Mouse (Mus musculus): Measurements from ENCODE around the gene Cyp4a31.
"Not testable (repeated sequence)": the region's sequence is repeated elsewhere in the genome, so short reads cannot be mapped to it uniquely, and the experiment has no call there.

Cyp4a31 gene

GRCm38 (mm10) chr4:115563401-115563800, at the start of gene Cyp4a31:
Gene Cyp4a31 (plus strand): TSS chr4:115563649.
- DNase-seq = no peak

GRCm38 (mm10) chr4:115513964-115514363, 49.5 kb upstream of the Cyp4a31 start:
- DNase-seq = not testable (repeated sequence)

- DNase-seq = not testable (repeated sequence)
Observed at GRCm38 (mm10) chr4:115518000-115518399, 45.4 kb upstream of the Cyp4a31 start, which contains the start of gene Cyp4a10. Gene Cyp4a10 (plus strand): TSS chr4:115518264.

GRCm38 (mm10) chr4:115519444-115519843, 44.0 kb upstream of the Cyp4a31 start:
- no peak for DNase-seq

- DNase-seq = no peak
Observed at GRCm38 (mm10) chr4:115521766-115522165, 41.7 kb upstream of the Cyp4a31 start.

GRCm38 (mm10) chr4:115545101-115545500, 18.3 kb upstream of the Cyp4a31 start:
- no peak for DNase-seq

- no peak for DNase-seq
Observed at GRCm38 (mm10) chr4:115546141-115546828, 17.2 kb upstream of the Cyp4a31 start.

- no peak for DNase-seq
Observed at GRCm38 (mm10) chr4:115552726-115553125, 10.7 kb upstream of the Cyp4a31 start.

- no peak for DNase-seq
Observed at GRCm38 (mm10) chr4:115555513-115555912, 7.9 kb upstream of the Cyp4a31 start.

- DNase-seq = no peak
Observed at GRCm38 (mm10) chr4:115557861-115558561, 5.4 kb upstream of the Cyp4a31 start.

- not testable (repeated sequence) for DNase-seq
Observed at GRCm38 (mm10) chr4:115561236-115561635, 2.2 kb upstream of the Cyp4a31 start.

- not testable (repeated sequence) for DNase-seq
Observed at GRCm38 (mm10) chr4:115564469-115565225, 1.2 kb downstream of the Cyp4a31 start.

GRCm38 (mm10) chr4:115575255-115575654, 11.8 kb downstream of the Cyp4a31 start:
- no peak for DNase-seq

- DNase-seq = no peak
Observed at GRCm38 (mm10) chr4:115575776-115576175, 12.3 kb downstream of the Cyp4a31 start.

- no peak for DNase-seq
Observed at GRCm38 (mm10) chr4:115583036-115583435, 19.6 kb downstream of the Cyp4a31 start.

GRCm38 (mm10) chr4:115596357-115596756, 32.9 kb downstream of the Cyp4a31 start:
- no peak for DNase-seq

GRCm38 (mm10) chr4:115596824-115597336, 33.4 kb downstream of the Cyp4a31 start:
- no peak for DNase-seq

- not testable (repeated sequence) for DNase-seq
Observed at GRCm38 (mm10) chr4:115600611-115601010, 37.2 kb downstream of the Cyp4a31 start, which contains the start of gene Cyp4a32. Gene Cyp4a32 (plus strand): TSS chr4:115600969.

GRCm38 (mm10) chr4:115614005-115614404, 50.6 kb downstream of the Cyp4a31 start:
- DNase-seq = no peak

GRCm38 (mm10) chr4:115625560-115625959, 62.1 kb downstream of the Cyp4a31 start:
- not testable (repeated sequence) for DNase-seq
